Mouse (Mus musculus) ES-E14 (cell line): ENCODE measurements around the gene Gpsm3. TPM values are rescaled to one million over a fixed set of nuclear protein-coding genes. Genes with fewer than 3 reads are reported as not detected.

Experiments
- DNase-seq: peaks from one replicate; pipeline ENCODE4 v3.0.0-alpha.2; 2013; ENCODE audit warnings: low read depth, low spot score
- H3K27ac ChIP-seq: 2 replicates; pipeline ENCODE4 v1.5.1; 2012; ENCODE audit warnings: low read depth, mild to moderate bottlenecking, low read length, moderate library complexity, mixed read lengths; ENCODE audit not compliant: poor library complexity, insufficient read depth, severe bottlenecking
- H3K36me3 ChIP-seq: 2 replicates; pipeline ENCODE4 v1.6.1; 2012; ENCODE audit warnings: mild to moderate bottlenecking, low read length, moderate library complexity, mixed read lengths; ENCODE audit not compliant: control insufficient read depth, poor library complexity, insufficient read depth, severe bottlenecking
- H3K4me1 ChIP-seq, 2 experiments: fragments of 150-350 bp in 1 of 2; sonication (generic) in 1 of 2; 2 replicates each; pipeline ENCODE4 v1.6.1; 2012; ENCODE audit warnings: low read length in 2 of 2, mild to moderate bottlenecking in 1 of 2, mixed read lengths in 1 of 2; ENCODE audit not compliant: control insufficient read depth in 2 of 2, insufficient read depth in 2 of 2, poor library complexity in 1 of 2
- H3K4me3 ChIP-seq, 2 experiments: fragments of 150-350 bp in 1 of 2; sonication (generic) in 1 of 2; 2 replicates each; pipeline ENCODE4 v1.5.1; 2012; ENCODE audit warnings: low read length in 2 of 2, low read depth in 1 of 2, mild to moderate bottlenecking in 1 of 2, mixed read lengths in 1 of 2; ENCODE audit not compliant: insufficient read depth in 1 of 2, poor library complexity in 1 of 2, severe bottlenecking in 1 of 2
- H3K9ac ChIP-seq: 2 replicates; pipeline ENCODE4 v1.6.1; 2012; ENCODE audit warnings: low read depth, mild to moderate bottlenecking, low read length, mixed read lengths; ENCODE audit not compliant: poor library complexity, insufficient read depth, severe bottlenecking
- H3K9me3 ChIP-seq: fragments of 150-350 bp; sonication (generic); 2 replicates; pipeline ENCODE4 v1.6.1; 2012; ENCODE audit warnings: low read depth, mild to moderate bottlenecking, low read length; ENCODE audit not compliant: control insufficient read depth, insufficient read depth
- CHD2 ChIP-seq: IDR thresholded peaks from 2 replicates; pipeline ENCODE4 v1.6.1; 2014; ENCODE audit warnings: mild to moderate bottlenecking, low read depth, low read length, inconsistent platforms
- HCFC1 ChIP-seq: IDR thresholded peaks from 2 replicates; pipeline ENCODE4 v1.6.1; 2012; ENCODE audit warnings: low read length, inconsistent platforms, borderline replicate concordance; ENCODE audit not compliant: insufficient read depth
- MAFK ChIP-seq: IDR thresholded peaks from 2 replicates; pipeline ENCODE4 v1.6.1; 2014; ENCODE audit warnings: mild to moderate bottlenecking, low read depth, low read length, inconsistent platforms; ENCODE audit not compliant: insufficient read depth
- ZC3H11A ChIP-seq: IDR thresholded peaks from 2 replicates; pipeline ENCODE4 v1.6.1; 2012; ENCODE audit warnings: low read depth, mild to moderate bottlenecking, inconsistent platforms, low read length, borderline replicate concordance
- ZNF384 ChIP-seq: IDR thresholded peaks from 2 replicates; pipeline ENCODE4 v1.6.1; 2012; ENCODE audit warnings: low read depth, low read length, inconsistent platforms
- in situ Hi-C, 2 experiments: fragments of 600-800 bp; cut with MboI; formaldehyde crosslinking; loops; one replicate each; pipeline ENCODE4 v1.15.1; 2025; ENCODE audit warnings: low sequenced_read_pairs in 2 of 2, inconsistent platforms in 1 of 2; ENCODE audit not compliant: unreplicated experiment in 2 of 2
- total RNA-seq: library from RNA; depleted of rRNA; stranded (reverse); fragments of 300-350 nt; gene quantifications from 2 replicates; pipeline ENCODE4 v1.2.3, GENCODE M21; 2012; rRNA removed

The Gpsm3 gene
- total RNA-seq, 1 experiment: 5.8 TPM

GRCm38 (mm10) chr17:34637459-34637858, 47.9 kb downstream of the Gpsm3 start:
- Histone ChIP-seq H3K4me1 (0 out of 4 replicates have a peak, but pooled peaks cover 0 to 3% of the 10 kb centered on the region in 2 experiments), H3K36me3 (no peaks in the 10 kb centered on the region), H3K4me3 (no peak overlapping the region), H3K27ac (no peak overlapping the region), H3K9ac (no peak overlapping the region), H3K9me3 (no peaks in the 10 kb centered on the region)
- TF ChIP-seq MAFK (no peak), CHD2 (no peak)
- DNase-seq: no peak
- in situ Hi-C loops: no loop called here

- TF ChIP-seq CHD2 (no peak), ZNF384 (no peak), MAFK (no peak), HCFC1 (no peak), ZC3H11A (no peak)
- H3K27ac ChIP-seq: no peak overlapping the region
- no peaks in the 10 kb centered on the region for H3K36me3 ChIP-seq
- no peak overlapping the region for H3K9ac ChIP-seq
- H3K4me1 ChIP-seq: peaks cover 0 to 1% of the 10 kb centered on the region in 2 experiments; a peak in 1 of 4 replicates
- H3K4me3 ChIP-seq: no peak overlapping the region
- no peaks in the 10 kb centered on the region for H3K9me3 ChIP-seq
- in situ Hi-C loops: no loop called here
- no peak for DNase-seq
Measured at GRCm38 (mm10) chr17:34639461-34640255, 50.1 kb downstream of the Gpsm3 start.

- Histone ChIP-seq H3K4me3 (no peak overlapping the region), H3K9ac (no peak overlapping the region), H3K36me3 (no peaks in the 10 kb centered on the region), H3K27ac (no peak overlapping the region), H3K9me3 (no peaks in the 10 kb centered on the region), H3K4me1 (peaks cover 0 to 6% of the 10 kb centered on the region in 2 experiments; a peak in 2 of 4 replicates)
- TF ChIP-seq ZNF384 (no peak), CHD2 (no peak), HCFC1 (no peak), MAFK (no peak), ZC3H11A (no peak)
- DNase-seq: no peak
- in situ Hi-C loops: no loop called here
Measured at GRCm38 (mm10) chr17:34640778-34641601, 51.4 kb downstream of the Gpsm3 start.

Other genes starting within 250 kb of the Gpsm3 start
- gene Btnl2, start 235.0 kb upstream of the Gpsm3 start, total RNA-seq: not detected in 2 replicates
- not detected in 2 replicates for gene Btnl1, start 212.7 kb upstream of the Gpsm3 start, total RNA-seq
- gene BC051142, start 191.0 kb upstream of the Gpsm3 start, total RNA-seq: not detected in 2 replicates
- gene Btnl4, start 112.5 kb upstream of the Gpsm3 start, total RNA-seq: not detected in 2 replicates
- not detected in 2 replicates for gene Btnl6, start 72.5 kb upstream of the Gpsm3 start, total RNA-seq
- 14.0 and 24.7 TPM in 2 replicates for gene Notch4, start 25.5 kb upstream of the Gpsm3 start, total RNA-seq
- 36.0 and 47.2 TPM in 2 replicates for gene Pbx2, start 1.5 kb downstream of the Gpsm3 start, total RNA-seq
- gene Ager, start 8.1 kb downstream of the Gpsm3 start, total RNA-seq: 2.3 and 2.5 TPM in 2 replicates
- gene Rnf5, start 13.9 kb downstream of the Gpsm3 start, total RNA-seq: 21.4 and 22.8 TPM in 2 replicates
- 55.9 and 62.7 TPM in 2 replicates for gene Agpat1, start 14.5 kb downstream of the Gpsm3 start, total RNA-seq
- gene Egfl8, start 26.2 kb downstream of the Gpsm3 start, total RNA-seq: 1.0 and 2.0 TPM in 2 replicates
- gene Ppt2, start 38.7 kb downstream of the Gpsm3 start, total RNA-seq: 13.6 and 26.4 TPM in 2 replicates
- gene Prrt1, start 39.7 kb downstream of the Gpsm3 start, total RNA-seq: 0.13 and 0.16 TPM in 2 replicates
- 4.4 and 7.5 TPM in 2 replicates for gene Fkbpl, start 55.0 kb downstream of the Gpsm3 start, total RNA-seq
- 55.7 and 86.7 TPM in 2 replicates for gene Atf6b, start 57.3 kb downstream of the Gpsm3 start, total RNA-seq
- gene Tnxb, start 80.7 kb downstream of the Gpsm3 start, total RNA-seq: 0.18 and 0.26 TPM in 2 replicates
- gene C4b, start 154.1 kb downstream of the Gpsm3 start, total RNA-seq: 0.45 and 1.5 TPM in 2 replicates
- 0.27 and 0.32 TPM in 2 replicates for gene Cyp21a1, start 214.8 kb downstream of the Gpsm3 start, total RNA-seq
- gene Stk19, start 247.1 kb downstream of the Gpsm3 start, total RNA-seq: 29.1 and 32.6 TPM in 2 replicates
- gene Dxo, start 247.2 kb downstream of the Gpsm3 start, total RNA-seq: 39.0 and 45.2 TPM in 2 replicates